Mouse (Mus musculus) stomach, embryonic 14.5 days (tissue): Measurements from ENCODE around the gene Zmym4. TPM values are rescaled to one million over a fixed set of nuclear protein-coding genes. Genes with fewer than 3 reads are reported as not detected.

Experiments used
- ATAC-seq: fragments of 200-750 bp; cut with Nextera tagmentation; 2 replicates; pipeline ENCODE4 v1.8.0; 2017; ENCODE audit warnings: low read depth, moderate TSS enrichment; ENCODE audit not compliant: insufficient number of reproducible peaks, insufficient read depth, low FRiP score
- H3K27ac ChIP-seq: fragments of 300-500 bp; sonication (generic); 2 replicates; pipeline ENCODE4 v1.5.1; 2014; ENCODE audit warnings: mild to moderate bottlenecking, low read length, moderate library complexity, mixed read lengths
- H3K27me3 ChIP-seq: fragments of 300-500 bp; sonication (generic); 2 replicates; pipeline ENCODE4 v1.6.1; 2014; ENCODE audit warnings: low read length, control low read depth, mixed read lengths; ENCODE audit not compliant: control insufficient read depth, insufficient read depth
- H3K36me3 ChIP-seq: fragments of 300-500 bp; sonication (generic); 2 replicates; pipeline ENCODE4 v1.6.1; 2014; ENCODE audit warnings: mild to moderate bottlenecking, control low read depth, low read length, moderate library complexity, mixed read lengths; ENCODE audit not compliant: control insufficient read depth, insufficient read depth
- H3K4me1 ChIP-seq: fragments of 300-500 bp; sonication (generic); 2 replicates; pipeline ENCODE4 v1.6.1; 2014; ENCODE audit warnings: low read length, control low read depth, mixed read lengths; ENCODE audit not compliant: control insufficient read depth, insufficient read depth
- H3K4me2 ChIP-seq: fragments of 300-500 bp; sonication (generic); replicated peaks from 2 replicates; pipeline ENCODE4 v1.6.1; 2014; ENCODE audit warnings: low read depth, low read length, control low read depth
- H3K4me3 ChIP-seq: fragments of 300-500 bp; sonication (generic); 2 replicates; pipeline ENCODE4 v1.5.1; 2014; ENCODE audit warnings: low read depth, low read length, control low read depth
- H3K9ac ChIP-seq: fragments of 300-500 bp; sonication (generic); replicated peaks from 2 replicates; pipeline ENCODE4 v1.6.1; 2014; ENCODE audit warnings: low read depth, mild to moderate bottlenecking, control low read depth, low read length, moderate library complexity, mixed read lengths
- H3K9me3 ChIP-seq: fragments of 300-500 bp; sonication (generic); 2 replicates; pipeline ENCODE4 v1.6.1; 2016; ENCODE audit warnings: low read depth, low read length, control low read depth; ENCODE audit not compliant: control insufficient read depth
- whole genome bisulfite sequencing: fragments of 180-500 bp; shearing (Covaris S2); extraction: QIAGEN DNeasy Blood & Tissue Kit; methylation state at CpG from one replicate; pipeline ENCODE4 v1.1.7; 2014; 5-methylcytosine and 5-hydroxymethylcytosine counted together
- polyA plus RNA-seq: library from polyadenylated mRNA; unstranded; fragments of >200 nt; fragmentation: Nextera tagmentation; extraction: Ambion mirVana; gene quantifications from 2 replicates; pipeline ENCODE4 v1.2.1, GENCODE M21; 2014

The Zmym4 gene
- polyA plus RNA-seq, 1 experiment from 2014 or later = 34.7 TPM

- Histone ChIP-seq H3K9ac (no peak overlapping the region), H3K27ac (no peak overlapping the region), H3K4me1 (no peaks in the 10 kb centered on the region), H3K36me3 (peaks cover 18% of the 10 kb centered on the region), H3K4me2 (no peak overlapping the region), H3K9me3 (no peaks in the 10 kb centered on the region), H3K4me3 (no peak overlapping the region), H3K27me3 (no peaks in the 10 kb centered on the region)
- 95% methylated on average over 5 of the region's 5 CpGs for WGBS
- ATAC-seq = no peak
Observed at GRCm38 (mm10) chr4:126831122-126831521, 136.8 kb downstream of the Zmym4 start.

DNA sequence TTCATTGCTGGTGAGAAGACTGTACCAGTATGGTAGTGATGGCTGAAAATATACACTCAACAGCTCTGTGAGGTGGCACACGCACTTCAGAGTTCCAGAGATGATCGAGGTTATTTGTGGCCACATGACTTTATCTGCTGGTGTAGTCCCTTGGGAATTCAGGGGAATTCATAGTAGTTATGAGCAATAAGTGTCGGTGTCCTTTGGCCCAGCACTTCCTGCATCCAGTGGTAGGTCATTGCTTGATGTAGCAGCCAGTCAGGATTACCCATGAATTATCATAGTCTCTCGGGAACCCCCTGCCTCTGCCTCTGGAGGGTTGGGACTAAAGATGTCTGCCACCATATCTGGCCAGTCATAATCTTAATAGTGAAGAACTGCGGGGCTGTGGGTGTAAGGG lies 144.0 kb downstream of the Zmym4 start:
- 86% methylated on average over 5 of the region's 5 CpGs for WGBS
- H3K4me3 ChIP-seq = no peak overlapping the region
- no peak for ATAC-seq
- no peaks in the 10 kb centered on the region; the same call in 1 of the 2 replicates for H3K36me3 ChIP-seq
- no peaks in the 10 kb centered on the region for H3K27me3 ChIP-seq
- H3K9ac ChIP-seq = no peak overlapping the region
- no peaks in the 10 kb centered on the region for H3K9me3 ChIP-seq
- no peaks in the 10 kb centered on the region for H3K4me1 ChIP-seq
- H3K27ac ChIP-seq = no peak overlapping the region
- H3K4me2 ChIP-seq = no peak overlapping the region

DNA sequence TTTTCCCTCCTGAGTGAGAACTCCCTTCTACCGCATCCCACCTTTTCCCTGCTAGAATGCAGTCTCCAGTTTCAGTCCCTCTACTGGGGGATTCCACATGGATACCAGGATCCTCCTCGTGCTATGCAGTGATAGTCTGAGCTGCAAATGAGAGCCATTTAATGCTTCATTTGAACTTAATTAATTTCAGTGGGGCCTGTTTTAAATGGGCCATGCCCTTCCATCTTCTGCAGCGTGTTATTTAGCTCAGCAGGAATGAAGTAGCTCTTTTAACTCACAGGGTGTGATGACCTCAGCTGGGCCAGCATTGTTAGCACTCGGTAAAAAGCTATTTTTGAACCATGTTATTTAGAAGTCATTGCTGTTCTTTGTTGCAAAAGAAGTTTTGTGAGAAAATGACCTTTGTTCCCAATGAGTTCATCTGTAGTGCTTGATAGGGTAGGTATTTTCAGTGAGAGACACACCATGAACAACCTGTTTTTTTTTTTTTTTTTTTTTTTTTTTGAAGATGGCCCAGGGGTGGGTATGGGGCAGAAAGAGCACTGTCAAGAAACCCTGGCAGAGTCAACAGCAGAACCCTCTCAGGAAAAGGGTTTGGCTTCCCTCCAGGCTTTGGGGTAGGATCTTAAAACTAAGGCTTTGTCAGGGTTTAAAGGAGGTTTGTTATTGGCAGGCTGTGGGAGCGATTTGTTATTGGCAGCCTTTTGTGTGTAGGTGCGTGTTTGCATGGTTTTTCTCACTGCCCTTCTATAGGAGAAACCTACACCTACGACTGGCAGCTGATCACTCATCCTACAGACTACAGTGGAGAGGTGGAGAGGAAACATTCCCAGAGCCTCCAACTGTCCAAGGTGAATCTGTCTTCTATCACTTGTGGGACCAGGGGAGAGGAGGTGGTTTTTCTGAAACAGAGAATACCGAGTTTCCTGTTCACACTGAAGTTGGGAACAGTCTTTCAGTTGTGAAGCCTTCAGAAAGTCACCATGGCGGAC lies 144.7 kb downstream of the Zmym4 start:
- no peak for ATAC-seq
- Histone ChIP-seq H3K4me2 (no peak overlapping the region), H3K27me3 (no peaks in the 10 kb centered on the region), H3K4me3 (no peak overlapping the region), H3K4me1 (no peaks in the 10 kb centered on the region), H3K27ac (no peak overlapping the region), H3K9me3 (no peaks in the 10 kb centered on the region), H3K9ac (no peak overlapping the region), H3K36me3 (no peaks in the 10 kb centered on the region; the same call in 1 of the 2 replicates)
- WGBS = 80% methylated on average over 9 of the region's 9 CpGs

- H3K4me1 ChIP-seq = no peaks in the 10 kb centered on the region
- H3K4me2 ChIP-seq = no peak overlapping the region
- no peaks in the 10 kb centered on the region for H3K27me3 ChIP-seq
- no peak for ATAC-seq
- no peak overlapping the region for H3K27ac ChIP-seq
- WGBS = 66% methylated on average over 5 of the region's 5 CpGs
- peaks cover 5% of the 10 kb centered on the region; the same call in 1 of the 2 replicates for H3K36me3 ChIP-seq
- H3K4me3 ChIP-seq = no peak overlapping the region
- no peaks in the 10 kb centered on the region for H3K9me3 ChIP-seq
- H3K9ac ChIP-seq = no peak overlapping the region
Observed at GRCm38 (mm10) chr4:126814854-126815253, 153.1 kb downstream of the Zmym4 start.

- no peak for ATAC-seq
Observed at GRCm38 (mm10) chr4:126813212-126813611, 154.7 kb downstream of the Zmym4 start.

More at GRCm38 (mm10) chr4:126813212-126813611, 154.7 kb downstream of the Zmym4 start:
- Histone ChIP-seq H3K4me1 (no peaks in the 10 kb centered on the region), H3K4me3 (no peak overlapping the region), H3K9ac (no peak overlapping the region), H3K4me2 (no peak overlapping the region), H3K27ac (no peak overlapping the region), H3K9me3 (no peaks in the 10 kb centered on the region), H3K27me3 (no peaks in the 10 kb centered on the region), H3K36me3 (peaks cover 5% of the 10 kb centered on the region; the same call in 1 of the 2 replicates)
- 70% methylated on average over 5 of the region's 5 CpGs for WGBS

Other genes with a start within 250 kb of the Zmym4 start
- gene Tfap2e, start 231.9 kb downstream of the Zmym4 start, polyA plus RNA-seq = not detected in 2 replicates
- 21.9 and 23.9 TPM in 2 replicates for gene Ncdn, start 214.7 kb downstream of the Zmym4 start, polyA plus RNA-seq
- gene AU040320, start 214.6 kb downstream of the Zmym4 start, polyA plus RNA-seq = 22.4 and 30.1 TPM in 2 replicates
- gene Sfpq, start 53.2 kb upstream of the Zmym4 start, polyA plus RNA-seq = 128 and 142 TPM in 2 replicates
- gene Zmym1, start 93.0 kb upstream of the Zmym4 start, polyA plus RNA-seq = 19.5 and 25.5 TPM in 2 replicates
- 26.8 and 30.0 TPM in 2 replicates for gene Zmym6, start 109.2 kb upstream of the Zmym4 start, polyA plus RNA-seq
- 19.4 and 19.6 TPM in 2 replicates for gene Tmem35b, start 155.6 kb upstream of the Zmym4 start, polyA plus RNA-seq
- 1.5 TPM in 2 replicates for gene Dlgap3, start 201.1 kb upstream of the Zmym4 start, polyA plus RNA-seq